24 mouse cellular contexts compared by ENCODE assay signal in genomic region chr1:161798866-161799265, GRCm38 (mm10). TPM values are rescaled to one million over a fixed set of nuclear protein-coding genes. Genes with fewer than 3 reads are reported as not detected.
A peak's percentile ranks its signal among the peaks of the same experiment; 100 is the strongest.
DNase-seq lines count a peak whose midpoint lies in the region; ATAC-seq and TF ChIP-seq lines count a peak whose summit lies in the region.
"Had no signal": no experiment of that assay in that cellular context is flagged by ENCODE, and none has a peak within 500 bp of the region (broad histone marks: within the 10 kb centered on the region; RNA-seq: fewer than 3 reads in every experiment).

No protein-coding gene starts in this region.

- peak overlapping the region; percentile 86 for H3K27ac ChIP-seq in spleen, adult 2 months (ENCODE audit: insufficient read depth, low read length)
- H3K27ac ChIP-seq in forebrain, embryonic 13.5 days = no peak overlapping the region
- H3K27ac ChIP-seq: hindbrain, embryonic 10.5 days; kidney, postnatal 0 days; liver, embryonic 15.5 days had no signal

- peak; percentile 18 for DNase-seq in lung, postnatal 25 days (ENCODE audit: low spot score)
- no peak for DNase-seq in lung, adult 2 months
- DNase-seq in spleen, adult 2 months (ENCODE audit: low read depth in 1 of 2, low spot score in 2 of 2) = peak; percentile 63 to 69
- DNase-seq in thymus, postnatal 4 days = peak; percentile 37
- no peak for DNase-seq in heart, postnatal 36 days
- no peak for DNase-seq in testis, postnatal 14 days (ENCODE audit: low spot score)
- DNase-seq: adrenal gland, adult 2 months; cerebellum, adult 9-10 months; heart, adult 18-20 months; kidney, adult 18-20 months; layer of hippocampus, postnatal 36 days; retina, postnatal 1 day had no signal

- peak; percentile 76 to 85 for ATAC-seq in hematopoietic stem cell, adult 5-6 weeks (replicated peaks in 1 of 2; ENCODE audit: insufficient read depth in 1 of 2, low FRiP score in 2 of 2, low TSS enrichment in 1 of 2, low read depth in 1 of 2, poor library complexity in 2 of 2, severe bottlenecking in 2 of 2)
- no peak for ATAC-seq in forebrain, embryonic 13.5 days
- ATAC-seq: lung, postnatal 0 days; midbrain, embryonic 16.5 days had no signal

- no peak for TF ChIP-seq CTCF in lung, adult 2 months (IDR thresholded peaks at IDR 0.05; ENCODE audit: insufficient read depth, low read length)
- no peak for TF ChIP-seq CTCF in spleen, adult 2 months (IDR thresholded peaks at IDR 0.05; ENCODE audit: extremely low read depth, insufficient read depth, insufficient read length, insufficient replicate concordance)

- H3K27me3 ChIP-seq in spleen, adult 2 months (ENCODE audit: control insufficient read depth, insufficient read depth, low read length) = no peaks in the 10 kb centered on the region
- H3K27me3 ChIP-seq in forebrain, embryonic 13.5 days = no peaks in the 10 kb centered on the region
- H3K27me3 ChIP-seq: liver, embryonic 15.5 days had no signal

- H3K9ac ChIP-seq in forebrain, embryonic 13.5 days = no peak overlapping the region
- H3K9ac ChIP-seq: liver, embryonic 15.5 days had no signal

- H3K4me1 ChIP-seq in lung, adult 2 months (ENCODE audit: control insufficient read depth, insufficient read depth, low read length) = no peaks in the 10 kb centered on the region
- peaks cover 26% of the 10 kb centered on the region for H3K4me1 ChIP-seq in spleen, adult 2 months (ENCODE audit: control insufficient read depth, insufficient read depth, insufficient read length)
- H3K4me1 ChIP-seq in forebrain, embryonic 13.5 days = no peaks in the 10 kb centered on the region
- H3K4me1 ChIP-seq: hindbrain, embryonic 10.5 days had no signal

- TF ChIP-seq POLR2A in lung, adult 2 months (IDR thresholded peaks at IDR 0.05; ENCODE audit: borderline replicate concordance, extremely low read depth, low read depth, low read length) = no peak
- TF ChIP-seq POLR2A in spleen, adult 2 months (IDR thresholded peaks at IDR 0.05; ENCODE audit: low read depth, low read length) = no peak

- no peak overlapping the region for H3K4me2 ChIP-seq in forebrain, embryonic 13.5 days
- H3K4me2 ChIP-seq: liver, embryonic 15.5 days had no signal

- H3K4me3 ChIP-seq in lung, adult 2 months (replicated peaks; ENCODE audit: extremely low read depth, low read depth, low read length) = no peak overlapping the region
- no peak overlapping the region for H3K4me3 ChIP-seq in spleen, adult 2 months (ENCODE audit: extremely low read depth, insufficient read depth, insufficient read length)
- no peak overlapping the region for H3K4me3 ChIP-seq in forebrain, embryonic 13.5 days
- H3K4me3 ChIP-seq: hindbrain, embryonic 10.5 days; liver, embryonic 15.5 days had no signal

- 72% methylated on average over 3 of the region's 3 CpGs for WGBS in lung, adult 2 months
- WGBS in spleen, adult 2 months = 20% methylated on average over 3 of the region's 3 CpGs
- 89% methylated on average over 3 of the region's 3 CpGs for WGBS in forebrain, embryonic 13.5 days

- H3K36me3 ChIP-seq in spleen, adult 2 months (ENCODE audit: control insufficient read depth, insufficient read depth, low read length) = no peaks in the 10 kb centered on the region
- no peaks in the 10 kb centered on the region for H3K36me3 ChIP-seq in forebrain, embryonic 13.5 days (ENCODE audit: poor library complexity, severe bottlenecking)
- H3K36me3 ChIP-seq: hindbrain, embryonic 10.5 days; liver, embryonic 15.5 days had no signal

- intact Hi-C loops in heart, postnatal 36 days (cut with DNase I) = no loop called here

- no peaks in the 10 kb centered on the region for H3K9me3 ChIP-seq in forebrain, embryonic 13.5 days (replicated peaks)
- H3K9me3 ChIP-seq: hindbrain, embryonic 10.5 days; liver, embryonic 15.5 days had no signal

RNA-seq across cellular contexts. Expression of gene Fasl, which starts 10.6 kb away (rescaled TPM):
- 0.32 and 0.37 TPM in 2 replicates for polyA plus RNA-seq in lung, adult 2 months (2012; rRNA removed)
- 0.50 and 0.69 TPM in 2 replicates for total RNA-seq in hematopoietic stem cell, adult 5-6 weeks (2017)
- 1.1 and 1.2 TPM in 2 replicates for polyA plus RNA-seq in spleen, adult 2 months (2012; rRNA removed)
- total RNA-seq in heart, postnatal 36 days (2021) = not detected
- polyA plus RNA-seq in forebrain, embryonic 13.5 days (2015; fragmentation: Nextera tagmentation; extraction: Ambion mirVana) = not detected in 2 replicates
- total RNA-seq: adrenal gland, adult 2 months; gastrocnemius, adult 8-10 months; layer of hippocampus, adult 18-20 months; left cerebral cortex, postnatal 25 days had no signal
- polyA plus RNA-seq: adrenal gland, adult 2 months; embryonic facial prominence, embryonic 14.5 days; heart, embryonic 14.5 days; hindbrain, embryonic 10.5 days; kidney, postnatal 0 days had no signal

Comparison
In these comparisons a context has a peak if more than half of its experiments do, and no peak if none do; other contexts are left out.
1. DNase-seq: peak in lung, postnatal 25 days (single experiment), spleen, adult 2 months (2 of 2) and thymus, postnatal 4 days (single experiment); none in lung, adult 2 months (single experiment), heart, postnatal 36 days (0 of 2) and testis, postnatal 14 days (single experiment).